Mouse (Mus musculus) thymus, adult 2 months (tissue): ENCODE data around the gene Kctd21. TPM values are rescaled to one million over a fixed set of nuclear protein-coding genes. Genes with fewer than 3 reads are reported as not detected.

Source experiments
- DNase-seq: peaks from one replicate; pipeline ENCODE4 v3.0.0; 2021
- H3K27ac ChIP-seq: fragments of 200-500 bp; 2 replicates; pipeline ENCODE4 v1.5.1; 2012; ENCODE audit warnings: low read length, control low read depth; ENCODE audit not compliant: control insufficient read depth, insufficient read depth
- H3K27me3 ChIP-seq: fragments of 200-500 bp; 2 replicates; pipeline ENCODE4 v1.6.1; 2012; ENCODE audit warnings: mild to moderate bottlenecking, low read length, moderate library complexity, mixed read lengths; ENCODE audit not compliant: control insufficient read depth, insufficient read depth
- H3K36me3 ChIP-seq: fragments of 200-500 bp; 2 replicates; pipeline ENCODE4 v1.6.1; 2012; ENCODE audit warnings: mild to moderate bottlenecking, low read length, moderate library complexity; ENCODE audit not compliant: control insufficient read depth, insufficient read depth
- H3K4me1 ChIP-seq: fragments of 200-500 bp; replicated peaks from 2 replicates; pipeline ENCODE4 v1.6.1; 2012; ENCODE audit warnings: low read length; ENCODE audit not compliant: control insufficient read depth, insufficient read depth
- H3K4me3 ChIP-seq: fragments of 200-500 bp; 2 replicates; pipeline ENCODE4 v1.5.1; 2012; ENCODE audit warnings: mild to moderate bottlenecking, low read length, control low read depth, moderate library complexity; ENCODE audit not compliant: control insufficient read depth, insufficient read depth
- CTCF ChIP-seq: fragments of 200-500 bp; IDR thresholded peaks from 2 replicates; pipeline ENCODE4 v1.5.1; 2012; ENCODE audit warnings: mild to moderate bottlenecking, control low read depth, low read length, moderate library complexity, borderline replicate concordance; ENCODE audit not compliant: control insufficient read depth, poor library complexity, insufficient read depth; ENCODE audit errors: extremely low read depth
- POLR2A ChIP-seq: fragments of 200-500 bp; IDR thresholded peaks from 2 replicates; pipeline ENCODE4 v1.6.1; 2012; ENCODE audit warnings: mild to moderate bottlenecking, low read length, control low read depth, moderate library complexity; ENCODE audit not compliant: control insufficient read depth, poor library complexity, insufficient read depth; ENCODE audit errors: extremely low read depth
- WGBS: fragments of 180-500 bp; shearing (Covaris S2); methylation state at CpG from one replicate; pipeline ENCODE4 v1.1.7; 2018; 5-methylcytosine and 5-hydroxymethylcytosine counted together
- polyA plus RNA-seq: library from polyadenylated mRNA; depleted of rRNA; stranded (reverse); fragments of >200 nt; gene quantifications from 2 replicates; pipeline ENCODE4 v1.2.3, GENCODE M21; 2012

Kctd21 gene
- polyA plus RNA-seq, 1 experiment = 4.3 TPM

DNA sequence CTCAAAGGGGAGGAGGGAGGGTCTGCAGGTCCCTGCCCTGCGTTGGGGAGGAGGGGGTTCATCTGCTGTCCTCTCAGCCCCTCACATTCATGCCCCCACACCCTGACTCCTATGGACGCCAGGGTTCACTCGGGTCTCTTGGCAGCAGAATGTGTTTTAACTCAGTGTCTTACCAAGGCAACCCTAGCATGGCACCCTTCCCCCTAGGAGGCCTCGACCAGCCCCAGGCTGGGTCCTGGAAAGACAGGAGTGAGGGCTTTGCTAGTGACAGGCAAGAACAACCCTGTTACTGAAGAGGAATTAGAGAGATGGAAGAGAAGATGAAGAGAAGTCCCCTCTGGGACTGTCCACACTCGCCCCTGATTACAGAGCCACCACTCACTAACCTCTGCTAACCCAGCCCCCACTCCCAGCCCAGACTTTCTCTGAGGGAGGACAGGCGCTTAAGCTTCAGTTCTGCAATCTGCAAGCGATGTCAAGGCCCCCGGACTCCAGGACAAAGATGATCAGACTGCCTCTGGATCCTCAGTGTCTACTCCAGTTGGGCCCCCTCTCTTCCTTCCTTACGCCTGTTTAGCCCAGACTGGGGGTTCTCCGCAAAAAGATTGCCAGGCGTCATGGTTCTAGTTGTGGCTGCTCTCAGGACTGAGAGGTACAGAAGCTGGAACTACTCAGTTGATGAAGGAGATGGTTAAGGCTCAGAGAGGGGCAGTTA, 1.0 kb upstream of the Kctd21 start:
- Histone ChIP-seq H3K4me1 (peaks cover 21% of the 10 kb centered on the region), H3K27ac (no peak overlapping the region), H3K4me3 (peak overlapping the region; percentile 60), H3K27me3 (no peaks in the 10 kb centered on the region), H3K36me3 (no peaks in the 10 kb centered on the region)
- peak; percentile 18 for DNase-seq
- 74% methylated on average over 11 of the region's 11 CpGs for WGBS
- TF ChIP-seq POLR2A (no peak), CTCF (no peak)

DNA sequence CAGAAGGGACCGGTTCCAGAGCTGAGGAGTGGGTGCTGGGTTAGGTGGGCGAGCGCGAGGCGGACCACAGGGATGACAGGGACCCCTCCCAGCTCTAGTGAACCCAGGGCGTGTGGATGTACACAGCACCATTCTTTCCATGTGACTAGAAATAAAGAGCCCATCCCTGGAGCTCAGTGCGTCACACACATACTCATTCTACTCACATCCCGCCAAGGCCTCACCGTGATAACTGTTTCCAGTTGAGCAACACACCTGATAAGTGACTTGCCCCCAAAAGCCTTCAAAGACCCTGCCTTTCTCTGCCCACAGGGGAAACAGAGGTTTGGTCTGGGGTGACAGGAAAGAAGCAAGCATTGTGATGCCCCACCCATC, 527 bp downstream of the Kctd21 start:
- H3K27ac ChIP-seq = peak overlapping the region; percentile 13; the same call in 1 of the 2 replicates
- peaks cover 21% of the 10 kb centered on the region for H3K4me1 ChIP-seq
- H3K27me3 ChIP-seq = no peaks in the 10 kb centered on the region
- no peaks in the 10 kb centered on the region for H3K36me3 ChIP-seq
- H3K4me3 ChIP-seq = peak overlapping the region; percentile 89
- no peak for DNase-seq
- no peak for TF ChIP-seq CTCF
- TF ChIP-seq POLR2A = 0 out of 2 replicates have a peak, but pooled peaks have one; percentile 3
- WGBS = 2% methylated on average over 9 of the region's 9 CpGs

DNA sequence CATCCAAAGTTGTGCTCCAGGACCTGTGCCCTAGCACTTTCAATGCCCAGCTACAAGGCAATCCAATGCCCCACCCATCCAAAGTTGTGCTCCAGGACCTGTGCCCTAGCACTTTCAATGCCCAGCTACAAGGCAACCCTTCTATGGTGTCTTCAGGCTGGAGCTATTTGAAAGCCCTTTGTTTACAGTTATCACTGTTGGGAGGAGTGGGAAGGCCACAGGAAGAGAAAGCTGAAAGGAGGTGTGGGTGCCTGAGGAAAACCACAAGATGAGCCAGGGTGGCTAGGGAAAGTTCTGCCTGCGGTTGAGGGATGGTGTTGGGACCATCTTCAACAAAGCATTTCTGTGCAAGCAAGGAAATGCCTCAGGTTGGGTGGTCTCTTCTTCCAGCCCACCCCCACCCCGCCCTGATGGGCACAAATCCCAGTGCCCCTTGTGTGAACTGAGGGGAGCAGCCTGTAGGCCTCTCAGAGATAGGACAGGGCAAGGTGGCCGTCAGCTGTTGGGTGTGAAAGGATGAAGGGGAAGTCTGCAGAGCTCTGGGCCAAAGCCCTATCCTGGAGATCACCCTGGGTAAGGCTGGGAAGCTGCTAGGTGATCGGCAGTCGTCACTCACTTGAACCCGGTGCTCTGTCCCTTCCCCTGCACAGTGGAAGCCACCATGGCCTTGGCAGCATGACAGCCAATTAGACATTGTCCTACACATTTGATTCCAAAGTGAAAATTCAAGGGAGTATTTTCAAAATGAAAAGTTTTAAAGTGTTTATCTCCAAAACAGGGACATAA, 1.2 kb downstream of the Kctd21 start:
- Histone ChIP-seq H3K27ac (no peak overlapping the region), H3K4me1 (peaks cover 21% of the 10 kb centered on the region), H3K4me3 (no peak overlapping the region), H3K27me3 (no peaks in the 10 kb centered on the region), H3K36me3 (no peaks in the 10 kb centered on the region)
- DNase-seq = no peak
- 28% methylated on average over 6 of the region's 6 CpGs for WGBS
- TF ChIP-seq CTCF (no peak), POLR2A (no peak)

DNA sequence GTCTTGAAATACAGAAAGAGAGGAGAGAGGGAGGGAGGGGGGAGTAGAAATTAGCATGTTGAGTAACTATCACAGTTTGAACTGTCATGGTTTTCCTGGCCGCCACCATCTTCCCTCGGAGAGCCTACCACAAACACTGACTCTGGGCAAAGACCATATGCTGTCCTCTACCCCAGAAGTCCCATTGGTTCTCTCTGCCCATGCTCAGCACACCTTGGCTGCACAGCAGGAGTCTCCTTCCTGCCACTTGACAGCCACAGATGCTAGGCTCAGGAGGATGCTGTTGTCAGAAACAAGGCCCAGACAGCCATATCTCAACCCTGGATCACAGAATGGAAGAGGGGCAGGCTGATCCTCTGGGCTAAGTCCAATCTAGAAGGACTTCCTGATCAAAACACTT, 2.3 kb downstream of the Kctd21 start:
- no peak overlapping the region for H3K4me3 ChIP-seq
- no peaks in the 10 kb centered on the region for H3K36me3 ChIP-seq
- H3K4me1 ChIP-seq = peaks cover 21% of the 10 kb centered on the region
- no peaks in the 10 kb centered on the region for H3K27me3 ChIP-seq
- no peak for DNase-seq
- TF ChIP-seq POLR2A = no peak
- no peak for TF ChIP-seq CTCF
- no peak overlapping the region for H3K27ac ChIP-seq
- 73% methylated on average over 2 of the region's 2 CpGs for WGBS

DNA sequence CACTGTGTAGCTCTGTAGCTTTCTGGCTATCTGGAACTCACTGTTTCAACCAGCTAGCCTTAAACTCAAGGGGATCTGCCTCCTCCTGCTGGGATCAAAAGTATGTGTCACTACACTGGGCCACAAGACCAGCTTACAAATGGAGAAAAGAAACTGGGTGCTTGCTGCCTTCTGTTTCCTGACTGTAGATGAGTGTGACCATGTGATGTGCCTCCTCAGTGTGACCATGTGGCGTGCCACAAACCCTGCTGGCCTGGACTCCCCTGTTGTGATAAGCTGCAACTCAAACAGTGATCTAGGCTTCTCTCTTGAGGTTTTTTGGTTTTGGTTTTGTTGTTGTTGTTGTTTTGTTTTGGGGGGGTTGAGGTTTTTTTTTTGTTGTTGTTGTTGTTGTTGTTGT, 4.6 kb downstream of the Kctd21 start:
- TF ChIP-seq POLR2A (no peak), CTCF (no peak)
- 81% methylated on average over 1 of the region's 1 CpGs for WGBS
- no peaks in the 10 kb centered on the region for H3K36me3 ChIP-seq
- DNase-seq = no peak
- no peaks in the 10 kb centered on the region for H3K27me3 ChIP-seq
- H3K4me3 ChIP-seq = no peak overlapping the region
- H3K27ac ChIP-seq = no peak overlapping the region
- H3K4me1 ChIP-seq = peaks cover 12% of the 10 kb centered on the region

DNA sequence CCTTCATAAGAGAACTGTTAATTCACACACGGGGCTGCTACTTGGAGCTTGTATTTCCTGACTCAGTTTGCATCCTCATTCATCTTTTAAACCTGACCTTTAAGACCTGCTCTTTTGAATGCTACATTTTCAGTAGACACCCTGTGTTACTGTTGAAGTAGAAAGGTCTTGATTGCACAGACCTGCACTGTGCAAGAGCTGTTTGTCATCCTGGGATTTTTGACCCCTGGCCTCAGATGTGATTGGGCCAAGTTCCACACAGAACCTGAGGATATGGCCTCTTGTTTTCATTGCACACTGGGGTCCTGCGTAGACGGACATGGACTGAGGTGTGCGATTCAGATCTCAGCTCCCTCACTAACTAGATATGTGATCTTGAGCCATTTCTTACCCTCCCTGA, 6.5 kb downstream of the Kctd21 start:
- no peak for DNase-seq
- H3K27me3 ChIP-seq = no peaks in the 10 kb centered on the region
- no peaks in the 10 kb centered on the region for H3K36me3 ChIP-seq
- no peak for TF ChIP-seq POLR2A
- no peak for TF ChIP-seq CTCF
- no peak overlapping the region for H3K27ac ChIP-seq
- no peak overlapping the region for H3K4me3 ChIP-seq
- no peaks in the 10 kb centered on the region for H3K4me1 ChIP-seq
- WGBS = 87% methylated on average over 4 of the region's 4 CpGs
